Mouse (Mus musculus) embryonic fibroblast, embryonic 13.5 days (primary cell): ENCODE measurements around the gene Wnt3. TPM values are rescaled to one million over a fixed set of nuclear protein-coding genes. Genes with fewer than 3 reads are reported as not detected.

ENCODE experiments used
- H3K27ac ChIP-seq: 2 replicates; pipeline ENCODE4 v1.5.1; 2012; ENCODE audit warnings: low read length, control low read depth, inconsistent platforms; ENCODE audit not compliant: insufficient read depth
- H3K4me1 ChIP-seq: 2 replicates; pipeline ENCODE4 v1.6.1; 2011; ENCODE audit warnings: low read length; ENCODE audit not compliant: control insufficient read depth, insufficient read depth
- H3K4me3 ChIP-seq: 2 replicates; pipeline ENCODE4 v1.5.1; 2011; ENCODE audit warnings: mild to moderate bottlenecking, control low read depth, low read length; ENCODE audit not compliant: insufficient read depth
- CTCF ChIP-seq: IDR thresholded peaks from 2 replicates; pipeline ENCODE4 v1.5.1; 2011; ENCODE audit warnings: mild to moderate bottlenecking, control low read depth, low read length, moderate library complexity, borderline replicate concordance; ENCODE audit not compliant: insufficient read depth
- POLR2A ChIP-seq: IDR thresholded peaks from 2 replicates; pipeline ENCODE4 v1.6.1; 2011; ENCODE audit warnings: low read depth, mild to moderate bottlenecking, control low read depth, low read length, moderate library complexity
- polyA plus RNA-seq: library from polyadenylated mRNA; stranded (reverse); fragments of >200 nt; gene quantifications from 2 replicates; pipeline ENCODE4 v1.2.4, GENCODE M21; 2011; ENCODE audit warnings: low read depth; ENCODE audit not compliant: missing spikeins, insufficient read length

The Wnt3 gene
- polyA plus RNA-seq, 1 experiment: not detected

DNA sequence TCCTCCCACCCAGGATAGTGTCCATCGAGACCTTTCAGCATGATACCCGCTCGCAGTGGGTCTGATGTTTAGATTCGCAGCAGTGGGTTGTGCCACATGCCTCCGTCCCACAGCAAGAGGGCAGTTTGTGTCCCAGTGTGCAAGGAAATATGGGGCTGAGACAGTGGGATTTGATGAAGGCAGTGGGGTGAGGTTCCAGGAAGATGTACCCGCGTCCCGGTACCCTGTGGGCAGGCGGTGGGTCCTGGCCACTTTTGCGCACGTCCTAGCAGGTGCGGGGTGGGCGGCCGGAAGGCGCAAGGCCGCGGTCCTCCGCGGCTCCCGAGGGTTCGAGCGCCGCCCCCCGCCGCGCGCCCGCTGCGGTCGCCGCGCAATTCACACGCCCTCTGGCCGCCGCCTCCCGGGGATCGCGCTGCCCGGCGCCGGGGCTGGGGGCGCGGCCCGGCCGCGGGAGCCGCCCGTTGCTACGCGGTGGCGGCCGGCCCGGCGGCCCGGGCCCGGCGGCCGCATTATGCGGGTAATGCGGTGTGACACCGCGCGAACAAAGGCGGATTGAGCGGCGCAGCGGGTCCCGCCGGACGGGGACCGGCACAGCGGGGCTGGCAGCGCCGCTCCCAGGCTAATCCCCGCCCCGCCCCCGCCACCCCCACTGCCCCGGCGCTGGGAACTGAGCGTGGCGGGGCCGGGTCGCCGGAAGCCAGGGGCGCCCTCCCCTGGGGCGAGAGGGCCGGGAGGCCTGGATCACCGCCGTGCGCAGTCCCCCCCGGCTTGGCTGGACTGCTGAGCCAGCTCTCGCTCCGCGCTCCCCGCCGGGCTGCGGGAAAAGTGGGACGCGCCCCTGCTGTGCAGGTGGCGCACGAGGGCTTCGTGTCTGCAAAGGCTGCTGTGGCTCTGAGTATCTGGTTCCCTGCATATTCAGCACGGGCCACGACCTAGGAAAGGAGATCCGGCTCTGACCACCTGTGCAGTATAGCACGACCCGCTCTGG, 36.0 kb downstream of the Wnt3 start:
- Histone ChIP-seq H3K4me1 (no peaks in the 10 kb centered on the region), H3K4me3 (peak overlapping the region; percentile 40), H3K27ac (no peak overlapping the region)
- TF ChIP-seq CTCF: no peak
- TF ChIP-seq POLR2A: no peak

DNA sequence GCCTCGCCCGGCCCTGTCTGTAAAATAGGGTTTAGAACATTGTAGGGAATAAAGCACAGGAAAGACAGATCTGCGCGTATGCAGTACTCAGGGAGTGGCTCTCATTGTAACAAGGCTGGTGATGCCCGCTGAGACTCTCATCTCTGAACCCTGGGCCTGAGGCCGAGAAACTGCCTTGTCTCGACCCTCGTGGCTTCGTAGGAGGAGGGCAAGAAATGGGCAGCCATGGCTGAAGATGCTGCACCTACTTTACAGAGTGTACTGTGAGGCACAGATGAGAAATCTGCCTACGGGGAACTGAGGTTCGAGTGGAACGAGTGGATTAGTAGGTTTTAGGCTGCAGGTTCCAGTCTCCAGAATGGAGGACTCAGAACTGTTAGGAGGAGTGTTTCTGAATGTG, 36.7 kb downstream of the Wnt3 start:
- Histone ChIP-seq H3K27ac (no peak overlapping the region), H3K4me1 (no peaks in the 10 kb centered on the region), H3K4me3 (no peak overlapping the region)
- TF ChIP-seq CTCF (no peak), POLR2A (no peak)

DNA sequence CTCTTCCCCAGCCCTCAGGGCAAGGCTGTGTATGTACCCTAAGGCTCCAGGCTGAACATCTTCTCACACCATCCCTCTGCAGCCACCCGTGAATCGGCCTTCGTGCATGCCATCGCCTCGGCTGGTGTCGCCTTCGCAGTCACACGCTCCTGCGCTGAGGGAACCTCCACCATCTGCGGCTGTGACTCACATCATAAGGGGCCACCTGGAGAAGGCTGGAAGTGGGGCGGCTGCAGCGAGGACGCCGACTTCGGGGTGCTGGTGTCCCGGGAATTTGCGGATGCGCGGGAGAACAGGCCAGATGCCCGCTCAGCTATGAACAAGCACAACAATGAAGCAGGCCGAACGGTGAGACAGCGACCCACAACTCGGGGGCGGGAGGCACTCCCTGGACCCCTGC, 37.3 kb downstream of the Wnt3 start:
- Histone ChIP-seq H3K27ac (no peak overlapping the region), H3K4me3 (no peak overlapping the region), H3K4me1 (no peaks in the 10 kb centered on the region)
- TF ChIP-seq POLR2A (no peak), CTCF (no peak)

DNA sequence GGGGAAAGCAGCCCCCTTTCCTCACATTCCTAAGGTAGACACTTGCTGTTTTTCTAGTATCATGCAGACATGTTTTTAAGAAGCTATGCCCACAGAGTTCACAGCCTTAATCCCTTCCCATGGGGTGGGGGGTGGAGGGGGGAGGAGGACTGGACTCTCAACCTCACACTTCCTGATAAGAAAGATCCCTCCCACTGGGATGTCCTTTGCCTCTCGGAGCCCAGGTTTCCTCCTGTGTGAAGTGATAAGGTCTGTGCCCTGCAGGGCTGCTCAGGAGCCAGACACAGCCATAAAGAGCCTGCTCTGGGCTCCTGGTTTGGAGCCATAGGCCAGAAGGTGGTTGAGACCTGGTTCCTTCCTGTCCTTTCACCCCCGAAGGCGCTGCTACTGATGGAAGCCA, 40.9 kb downstream of the Wnt3 start:
- H3K4me3 ChIP-seq: no peak overlapping the region
- H3K4me1 ChIP-seq: no peaks in the 10 kb centered on the region
- no peak for TF ChIP-seq CTCF
- no peak for TF ChIP-seq POLR2A
- no peak overlapping the region for H3K27ac ChIP-seq

DNA sequence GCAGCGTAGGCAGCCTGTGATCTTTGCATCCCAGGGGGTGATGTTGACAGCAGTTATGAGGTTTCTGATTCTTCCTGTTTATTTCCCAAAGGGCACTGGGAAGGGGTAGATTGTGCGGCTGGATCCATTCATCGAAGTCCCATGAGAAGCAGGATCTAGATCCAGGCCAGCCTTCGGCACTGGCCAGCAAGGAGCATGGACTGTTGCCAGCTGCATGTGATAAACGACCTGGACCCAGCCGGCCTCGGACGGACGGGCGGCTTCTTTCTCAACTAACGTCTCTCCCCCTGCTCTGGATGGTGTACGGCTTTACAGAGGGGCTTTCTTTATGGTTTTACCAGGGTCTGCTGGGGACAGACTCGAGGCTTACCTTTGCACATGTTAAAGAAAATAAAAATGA, 42.0 kb downstream of the Wnt3 start:
- H3K4me3 ChIP-seq: no peak overlapping the region
- TF ChIP-seq POLR2A: no peak
- TF ChIP-seq CTCF: no peak
- H3K27ac ChIP-seq: no peak overlapping the region
- no peaks in the 10 kb centered on the region for H3K4me1 ChIP-seq

DNA sequence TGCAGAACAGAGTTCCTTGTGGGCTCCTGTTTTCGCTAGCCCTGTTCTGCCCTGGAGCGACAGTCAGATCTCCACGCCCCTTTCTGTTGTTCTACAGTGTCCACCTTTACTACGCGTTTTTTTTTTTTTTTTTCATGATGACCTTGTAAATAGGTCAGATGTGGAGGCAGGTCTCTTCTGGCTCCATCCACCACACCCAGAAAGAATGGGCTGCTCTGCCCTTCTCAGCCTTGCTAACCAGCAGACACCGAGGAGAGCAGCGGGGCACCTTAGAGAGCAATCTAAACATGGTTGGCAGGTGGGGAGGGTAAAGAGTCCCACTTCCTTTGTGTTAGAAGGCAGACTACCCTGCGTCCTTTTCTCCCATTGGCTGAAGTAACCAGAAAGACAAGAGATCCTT, 42.8 kb downstream of the Wnt3 start:
- H3K27ac ChIP-seq: no peak overlapping the region
- no peaks in the 10 kb centered on the region for H3K4me1 ChIP-seq
- TF ChIP-seq POLR2A (no peak), CTCF (no peak)
- no peak overlapping the region for H3K4me3 ChIP-seq

DNA sequence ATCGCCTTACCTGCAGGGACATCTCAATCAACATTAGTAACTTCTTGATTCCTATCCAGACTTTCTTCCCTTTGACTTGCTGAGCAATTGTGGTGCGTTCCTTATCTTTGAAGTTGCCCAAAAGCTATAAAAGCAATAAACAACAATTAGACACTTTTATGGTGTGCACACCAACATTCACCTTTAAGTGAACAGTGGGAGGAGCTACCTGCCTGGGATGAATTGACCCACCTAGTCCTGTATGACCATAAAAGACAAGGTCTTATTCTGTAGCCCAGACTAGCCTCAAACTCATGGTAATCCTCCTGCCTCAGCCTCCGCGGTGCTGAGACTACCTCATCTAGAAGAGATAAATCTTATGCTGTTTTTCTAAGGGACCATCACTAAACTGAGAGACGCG, 53.3 kb downstream of the Wnt3 start:
- H3K4me3 ChIP-seq: no peak overlapping the region
- no peaks in the 10 kb centered on the region for H3K4me1 ChIP-seq
- no peak for TF ChIP-seq POLR2A
- TF ChIP-seq CTCF: no peak
- H3K27ac ChIP-seq: no peak overlapping the region

DNA sequence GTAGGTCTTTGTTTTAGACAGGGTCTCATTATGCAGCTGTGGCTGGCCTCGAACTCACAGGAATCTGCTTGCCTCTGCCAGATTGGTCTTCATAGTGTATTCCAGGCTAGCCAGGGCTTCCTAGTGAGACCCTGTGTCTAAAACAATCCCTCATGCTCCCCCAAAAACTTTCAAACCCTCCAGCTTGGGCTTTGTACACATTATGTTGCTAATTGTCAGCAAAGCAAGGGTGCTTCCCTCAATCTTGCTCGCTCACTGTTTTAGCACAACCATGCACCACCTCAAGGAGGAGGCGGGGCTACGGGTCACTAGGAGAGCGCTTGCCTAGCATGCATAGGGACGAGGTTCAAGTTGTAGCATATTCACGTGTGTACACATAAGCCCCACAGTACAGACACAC, 54.9 kb downstream of the Wnt3 start:
- no peak overlapping the region for H3K27ac ChIP-seq
- TF ChIP-seq CTCF (no peak), POLR2A (no peak)
- no peak overlapping the region for H3K4me3 ChIP-seq
- H3K4me1 ChIP-seq: no peaks in the 10 kb centered on the region

DNA sequence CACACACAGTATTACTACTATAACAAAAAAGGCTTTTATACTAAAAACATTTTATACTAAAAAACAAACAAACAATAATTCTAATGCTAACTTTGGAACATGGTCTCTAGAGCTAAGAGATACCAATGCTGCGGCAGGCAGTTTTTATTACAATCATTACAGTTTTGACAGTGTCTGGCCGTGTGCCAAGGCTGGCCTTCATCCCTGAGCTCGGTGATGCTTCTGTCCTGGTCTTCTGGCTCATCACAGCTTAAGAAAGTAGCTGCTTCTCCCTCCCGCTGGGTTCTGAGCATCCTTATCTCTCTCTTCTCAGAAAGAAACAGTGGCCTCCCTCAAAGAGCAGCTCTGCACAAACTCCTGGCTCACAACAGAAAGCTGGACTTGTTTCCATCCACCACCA, 56.0 kb downstream of the Wnt3 start:
- no peak overlapping the region for H3K4me3 ChIP-seq
- no peaks in the 10 kb centered on the region for H3K4me1 ChIP-seq
- TF ChIP-seq POLR2A: no peak
- no peak for TF ChIP-seq CTCF

DNA sequence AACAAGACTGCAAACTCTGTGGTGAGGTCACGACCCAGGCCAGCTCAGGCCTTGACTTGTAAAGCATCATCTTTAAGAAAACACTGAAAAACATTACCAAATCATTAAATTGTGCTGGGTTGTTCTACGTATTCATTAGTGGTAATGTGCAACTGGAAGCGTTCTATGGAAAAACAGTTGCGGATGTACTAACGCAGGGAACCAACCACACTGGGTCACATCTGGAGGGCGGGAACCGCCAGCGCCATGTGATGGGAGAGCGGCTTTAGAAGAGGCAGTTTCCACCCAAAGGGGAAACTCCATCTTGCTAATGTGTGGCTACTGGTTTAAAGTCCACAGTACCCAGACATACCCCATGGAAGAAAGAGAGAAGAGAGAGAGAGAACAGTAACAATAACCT, 56.5 kb downstream of the Wnt3 start:
- Histone ChIP-seq H3K4me1 (no peaks in the 10 kb centered on the region), H3K4me3 (no peak overlapping the region), H3K27ac (no peak overlapping the region)
- TF ChIP-seq POLR2A (no peak), CTCF (no peak)

More for the DNA sequence above, 56.0 kb downstream of the Wnt3 start:
- H3K27ac ChIP-seq: no peak overlapping the region
